Mouse (Mus musculus): ENCODE results near the gene Nmbr. TPM values are rescaled to one million over a fixed set of nuclear protein-coding genes. Genes with fewer than 3 reads are reported as not detected.

The Nmbr gene
- 1.0 TPM in 2 replicates for polyA plus RNA-seq (2015; fragmentation: Nextera tagmentation; extraction: Ambion mirVana)

- H3K4me3 ChIP-seq (ENCODE audit: low read length), result peak within 1 kb of the TSS; percentile 99
- H3K9ac ChIP-seq (replicated peaks; ENCODE audit: low read length), result peak within 1 kb of the TSS; percentile 92
- H3K36me3 ChIP-seq (ENCODE audit: insufficient read depth, low read length), result no peaks in the 10 kb centered on the region
- peak; percentile 99 for ATAC-seq (ENCODE audit: low FRiP score, low TSS enrichment)
- H3K4me1 ChIP-seq (ENCODE audit: insufficient read depth, low read length), result peaks cover 13% of the 10 kb centered on the region
- under 1% methylated on average over 49 of the region's 50 CpGs for WGBS
- no peaks in the 10 kb centered on the region for H3K27me3 ChIP-seq (ENCODE audit: insufficient read depth, low read length)
- no peaks in the 10 kb centered on the region; the same call in 1 of the 2 replicates for H3K9me3 ChIP-seq (ENCODE audit: low read length)
- peak within 1 kb of the TSS; percentile 83 for H3K27ac ChIP-seq (ENCODE audit: low read length)
- H3K4me2 ChIP-seq (replicated peaks; ENCODE audit: low read depth, low read length), result peak within 1 kb of the TSS; percentile 72
Measured at GRCm38 (mm10) chr10:14705072-14706066, at the start of gene Nmbr, which contains the start of gene Vta1. Gene Nmbr (plus strand): TSS chr10:14705591. Gene Vta1 (minus strand): TSS chr10:14705560.

- Histone ChIP-seq H3K36me3 (ENCODE audit: insufficient read depth, low read length) (peaks cover 23% of the 10 kb centered on the region), H3K4me1 (ENCODE audit: insufficient read depth, low read length) (no peaks in the 10 kb centered on the region), H3K4me3 (ENCODE audit: low read length) (no peak overlapping the region), H3K27ac (ENCODE audit: low read length) (no peak overlapping the region), H3K9me3 (ENCODE audit: low read length) (no peaks in the 10 kb centered on the region), H3K4me2 (replicated peaks; ENCODE audit: low read depth, low read length) (no peak overlapping the region), H3K9ac (replicated peaks; ENCODE audit: low read length) (no peak overlapping the region), H3K27me3 (ENCODE audit: insufficient read depth, low read length) (no peaks in the 10 kb centered on the region)
- ATAC-seq (ENCODE audit: low FRiP score, low TSS enrichment), result no peak
- WGBS, result 92% methylated on average over 2 of the region's 2 CpGs
Measured at GRCm38 (mm10) chr10:14660875-14661274, 44.5 kb upstream of the Nmbr start.

- Histone ChIP-seq H3K9me3 (ENCODE audit: low read length) (no peaks in the 10 kb centered on the region), H3K4me2 (replicated peaks; ENCODE audit: low read depth, low read length) (no peak overlapping the region), H3K36me3 (ENCODE audit: insufficient read depth, low read length) (peaks cover 25% of the 10 kb centered on the region), H3K4me1 (ENCODE audit: insufficient read depth, low read length) (no peaks in the 10 kb centered on the region), H3K9ac (replicated peaks; ENCODE audit: low read length) (no peak overlapping the region), H3K27ac (ENCODE audit: low read length) (no peak overlapping the region), H3K4me3 (ENCODE audit: low read length) (no peak overlapping the region), H3K27me3 (ENCODE audit: insufficient read depth, low read length) (no peaks in the 10 kb centered on the region)
- 98% methylated on average over 2 of the region's 2 CpGs for WGBS
- no peak for ATAC-seq (ENCODE audit: low FRiP score, low TSS enrichment)
Measured at GRCm38 (mm10) chr10:14666147-14666546, 39.2 kb upstream of the Nmbr start.

GRCm38 (mm10) chr10:14685663-14686062, 19.7 kb upstream of the Nmbr start:
- H3K4me2 ChIP-seq (replicated peaks; ENCODE audit: low read depth, low read length), result no peak overlapping the region
- peaks cover 3% of the 10 kb centered on the region; the same call in 1 of the 2 replicates for H3K9me3 ChIP-seq (ENCODE audit: low read length)
- H3K4me3 ChIP-seq (ENCODE audit: low read length), result no peak overlapping the region
- H3K27ac ChIP-seq (ENCODE audit: low read length), result no peak overlapping the region
- WGBS, result 92% methylated on average over 1 of the region's 1 CpGs
- no peaks in the 10 kb centered on the region for H3K4me1 ChIP-seq (ENCODE audit: insufficient read depth, low read length)
- no peak overlapping the region for H3K9ac ChIP-seq (replicated peaks; ENCODE audit: low read length)
- no peaks in the 10 kb centered on the region for H3K27me3 ChIP-seq (ENCODE audit: insufficient read depth, low read length)
- ATAC-seq (ENCODE audit: low FRiP score, low TSS enrichment), result no peak
- peaks cover 14% of the 10 kb centered on the region for H3K36me3 ChIP-seq (ENCODE audit: insufficient read depth, low read length)

GRCm38 (mm10) chr10:14688785-14689442, 16.5 kb upstream of the Nmbr start:
- ATAC-seq (ENCODE audit: low FRiP score, low TSS enrichment), result no peak

GRCm38 (mm10) chr10:14690349-14690748, 15.0 kb upstream of the Nmbr start:
- Histone ChIP-seq H3K4me1 (ENCODE audit: insufficient read depth, low read length) (no peaks in the 10 kb centered on the region), H3K36me3 (ENCODE audit: insufficient read depth, low read length) (peaks cover 11% of the 10 kb centered on the region), H3K4me3 (ENCODE audit: low read length) (no peak overlapping the region), H3K9ac (replicated peaks; ENCODE audit: low read length) (no peak overlapping the region), H3K9me3 (ENCODE audit: low read length) (peaks cover 3% of the 10 kb centered on the region; the same call in 1 of the 2 replicates), H3K27me3 (ENCODE audit: insufficient read depth, low read length) (no peaks in the 10 kb centered on the region), H3K4me2 (replicated peaks; ENCODE audit: low read depth, low read length) (no peak overlapping the region), H3K27ac (ENCODE audit: low read length) (no peak overlapping the region)
- ATAC-seq (ENCODE audit: low FRiP score, low TSS enrichment), result no peak
- WGBS, result 79% methylated on average over 3 of the region's 3 CpGs

More at GRCm38 (mm10) chr10:14688785-14689442, 16.5 kb upstream of the Nmbr start:
- Histone ChIP-seq H3K9ac (replicated peaks; ENCODE audit: low read length) (no peak overlapping the region), H3K4me2 (replicated peaks; ENCODE audit: low read depth, low read length) (no peak overlapping the region), H3K27ac (ENCODE audit: low read length) (no peak overlapping the region), H3K36me3 (ENCODE audit: insufficient read depth, low read length) (peaks cover 11% of the 10 kb centered on the region), H3K27me3 (ENCODE audit: insufficient read depth, low read length) (no peaks in the 10 kb centered on the region), H3K9me3 (ENCODE audit: low read length) (peaks cover 3% of the 10 kb centered on the region; the same call in 1 of the 2 replicates), H3K4me1 (ENCODE audit: insufficient read depth, low read length) (no peaks in the 10 kb centered on the region), H3K4me3 (ENCODE audit: low read length) (no peak overlapping the region)
- WGBS, result 83% methylated on average over 6 of the region's 6 CpGs

GRCm38 (mm10) chr10:14703239-14703638, 2.2 kb upstream of the Nmbr start:
- no peak for ATAC-seq (ENCODE audit: low FRiP score, low TSS enrichment)
- no peak overlapping the region for H3K27ac ChIP-seq (ENCODE audit: low read length)
- H3K27me3 ChIP-seq (ENCODE audit: insufficient read depth, low read length), result no peaks in the 10 kb centered on the region
- H3K4me3 ChIP-seq (ENCODE audit: low read length), result no peak overlapping the region
- H3K36me3 ChIP-seq (ENCODE audit: insufficient read depth, low read length), result no peaks in the 10 kb centered on the region
- H3K9ac ChIP-seq (replicated peaks; ENCODE audit: low read length), result no peak overlapping the region
- WGBS, result 69% methylated on average over 1 of the region's 1 CpGs
- no peak overlapping the region for H3K4me2 ChIP-seq (replicated peaks; ENCODE audit: low read depth, low read length)
- H3K9me3 ChIP-seq (ENCODE audit: low read length), result no peaks in the 10 kb centered on the region; the same call in 1 of the 2 replicates
- peaks cover 13% of the 10 kb centered on the region for H3K4me1 ChIP-seq (ENCODE audit: insufficient read depth, low read length)

GRCm38 (mm10) chr10:14703830-14704420, 1.5 kb upstream of the Nmbr start:
- Histone ChIP-seq H3K36me3 (ENCODE audit: insufficient read depth, low read length) (no peaks in the 10 kb centered on the region), H3K9me3 (ENCODE audit: low read length) (no peaks in the 10 kb centered on the region; the same call in 1 of the 2 replicates), H3K4me3 (ENCODE audit: low read length) (peak overlapping the region; percentile 99), H3K27me3 (ENCODE audit: insufficient read depth, low read length) (no peaks in the 10 kb centered on the region), H3K27ac (ENCODE audit: low read length) (no peak overlapping the region), H3K4me2 (replicated peaks; ENCODE audit: low read depth, low read length) (peak overlapping the region; percentile 72), H3K4me1 (ENCODE audit: insufficient read depth, low read length) (peaks cover 13% of the 10 kb centered on the region), H3K9ac (replicated peaks; ENCODE audit: low read length) (no peak overlapping the region; the same call in 1 of the 2 replicates)
- ATAC-seq (ENCODE audit: low FRiP score, low TSS enrichment), result no peak
- 67% methylated on average over 4 of the region's 4 CpGs for WGBS

GRCm38 (mm10) chr10:14718114-14718513, 12.7 kb downstream of the Nmbr start, which contains the start of gene Gje1:
Gene Gje1 (minus strand): TSS chr10:14718214.
- no peaks in the 10 kb centered on the region for H3K27me3 ChIP-seq (ENCODE audit: insufficient read depth, low read length)
- ATAC-seq (ENCODE audit: low FRiP score, low TSS enrichment), result no peak
- no peak within 1 kb of the TSS for H3K4me2 ChIP-seq (replicated peaks; ENCODE audit: low read depth, low read length)
- H3K36me3 ChIP-seq (ENCODE audit: insufficient read depth, low read length), result no peaks in the 10 kb centered on the region
- no peak within 1 kb of the TSS for H3K4me3 ChIP-seq (ENCODE audit: low read length)
- H3K9me3 ChIP-seq (ENCODE audit: low read length), result no peaks in the 10 kb centered on the region
- H3K4me1 ChIP-seq (ENCODE audit: insufficient read depth, low read length), result no peaks in the 10 kb centered on the region
- H3K27ac ChIP-seq (ENCODE audit: low read length), result no peak within 1 kb of the TSS
- no peak within 1 kb of the TSS for H3K9ac ChIP-seq (replicated peaks; ENCODE audit: low read length)
- 62% methylated on average over 3 of the region's 3 CpGs for WGBS

Measured in kidney, embryonic 16.5 days (tissue).